Mouse (Mus musculus) CH12F3 (cell line): ENCODE measurements at regions not wholly inside any gene's neighbourhood (a gene's known extent, or its start where the extent isn't known, plus 50 kb on each side); places are given as distances from the start of the nearest gene placed in this dataset.

Source experiments
- in situ Hi-C: fragments of 300-500 bp; cut with MboI; formaldehyde crosslinking; loops from 2 replicates; pipeline ENCODE4 v1.14.3; 2020; ENCODE audit warnings: low sequenced_read_pairs

DNA sequence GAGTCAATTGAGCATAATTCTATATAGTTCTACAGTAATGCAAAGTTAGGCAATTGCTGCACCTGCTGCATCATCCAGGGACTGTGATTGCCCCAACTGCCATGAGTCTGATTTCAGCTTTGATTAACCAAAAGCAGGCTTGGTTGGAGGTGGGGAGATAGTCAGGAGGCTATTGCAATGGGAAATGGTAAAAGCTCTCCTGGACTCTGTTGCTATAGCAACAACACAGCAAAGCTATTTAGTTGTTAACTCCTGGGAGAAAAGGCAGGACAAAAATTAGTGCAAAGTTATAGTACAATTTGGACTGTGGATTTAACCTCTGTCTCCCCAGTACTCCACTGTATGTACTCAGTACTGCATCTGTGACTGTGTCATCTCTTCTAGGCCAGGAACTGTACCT is 51.7 kb upstream of the Rasgrf1 start:
- in situ Hi-C loops, result no loop called here

DNA sequence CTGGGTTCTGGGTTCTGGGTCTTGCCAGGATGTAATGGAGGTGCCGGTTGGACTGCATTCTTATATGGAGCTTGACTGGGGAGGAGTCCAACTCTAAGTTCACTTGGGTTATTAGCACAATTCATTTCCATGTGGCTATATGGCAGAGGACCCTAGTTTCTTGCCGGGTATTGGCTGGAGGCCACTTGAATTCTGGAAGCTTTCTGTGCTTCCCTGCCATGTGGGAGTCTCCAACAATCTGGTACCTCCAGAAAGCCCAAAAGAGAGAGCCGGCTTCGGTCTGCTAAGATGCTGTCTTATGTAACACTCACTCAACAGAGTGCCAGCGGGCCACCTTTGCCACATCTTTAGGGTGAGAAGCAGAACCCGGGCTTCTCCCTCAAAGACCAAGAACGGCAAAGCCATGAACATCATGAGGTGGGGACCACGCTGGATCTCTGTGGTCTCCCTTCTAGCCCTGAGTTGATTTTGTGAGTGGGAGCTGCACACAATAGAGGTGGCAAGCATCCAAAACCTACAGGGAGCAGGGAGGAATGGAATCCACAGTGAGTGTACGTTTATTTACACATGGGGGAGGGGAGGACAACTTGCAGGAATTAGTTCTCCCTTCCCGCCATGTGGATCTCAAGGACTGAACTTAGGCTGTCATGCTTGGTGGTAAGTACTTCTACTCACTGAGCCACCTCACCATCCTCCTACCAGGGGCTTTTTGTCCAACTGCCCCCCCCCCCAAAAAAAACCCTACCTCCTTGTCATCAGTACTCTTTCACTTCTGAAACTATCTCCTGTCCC is 59.0 kb upstream of the Rasgrf1 start:
- in situ Hi-C loops, result no loop called here

DNA sequence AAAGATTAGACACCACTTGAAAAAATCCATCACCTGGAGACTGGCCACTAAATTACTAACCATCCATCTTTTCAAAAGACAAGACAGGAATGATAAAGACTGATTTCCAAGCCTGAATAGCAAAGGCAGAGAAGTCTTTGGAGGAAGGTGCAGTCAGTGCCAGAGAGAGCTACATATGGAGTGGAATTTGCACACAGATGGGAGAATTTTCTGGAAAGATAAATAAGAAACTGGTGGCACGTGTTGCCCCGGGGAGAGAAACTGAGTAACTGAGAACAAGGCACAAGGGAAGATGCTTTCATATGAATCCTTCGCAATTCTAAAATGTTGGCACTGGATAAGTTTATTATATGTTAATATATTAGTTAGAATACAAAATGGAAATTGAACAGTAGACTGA is 59.8 kb upstream of the Rasgrf1 start:
- in situ Hi-C loops, result no loop called here

DNA sequence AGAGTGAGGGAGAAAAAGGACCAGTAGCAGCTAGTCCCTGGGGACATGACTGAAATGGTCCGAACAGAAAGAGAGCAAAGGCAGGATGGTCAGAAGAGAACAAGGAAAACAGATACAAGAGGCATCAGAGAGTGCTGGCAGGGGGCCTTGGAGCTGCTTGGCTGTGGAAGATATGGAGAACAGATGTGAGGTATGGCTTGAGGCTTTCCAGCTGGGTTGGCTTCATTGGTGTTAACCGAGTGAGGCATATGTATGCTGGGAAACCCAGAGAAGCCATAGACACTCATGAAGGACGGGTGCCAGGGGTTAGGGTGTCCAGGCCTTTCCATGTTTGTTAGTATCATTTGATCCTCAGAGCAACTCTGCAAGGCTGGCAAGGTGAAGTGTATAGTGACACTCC is 61.1 kb upstream of the Rasgrf1 start:
- in situ Hi-C loops, result no loop called here

DNA sequence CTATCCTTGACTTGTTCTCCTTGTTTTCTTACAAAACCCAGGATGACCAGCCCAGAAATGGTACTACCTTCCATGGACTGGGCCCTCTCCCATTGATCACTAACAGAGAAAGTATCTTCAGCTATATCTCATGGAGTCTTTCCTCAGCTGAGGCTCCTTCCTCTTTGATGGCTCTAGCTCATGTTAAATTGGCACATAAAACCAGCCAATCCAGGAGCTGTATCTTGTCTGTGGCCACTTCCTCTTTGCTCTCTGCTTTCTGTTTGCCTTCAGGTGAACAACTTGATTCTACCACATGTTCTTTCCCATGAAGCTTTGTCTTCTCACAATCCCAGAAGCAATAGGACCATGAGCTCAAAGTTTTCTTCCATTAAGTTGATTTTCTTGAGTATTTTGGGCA is 62.7 kb upstream of the Rasgrf1 start:
- in situ Hi-C loops, result no loop called here

DNA sequence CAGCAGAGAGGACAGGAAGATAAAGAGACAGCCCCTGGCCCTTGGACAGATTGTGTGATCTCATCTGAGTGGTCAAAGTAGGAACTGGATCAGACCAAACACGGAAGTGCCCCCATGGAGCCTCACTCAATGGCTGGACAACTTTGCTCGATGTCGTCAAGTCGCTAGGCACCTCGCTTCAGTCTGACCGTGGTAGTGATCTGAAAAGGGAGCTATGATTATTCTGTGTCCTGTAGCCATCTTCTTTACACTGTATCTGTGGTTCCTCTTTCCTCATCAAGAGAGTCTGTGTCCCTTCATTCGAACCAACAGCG is 67.0 kb upstream of the Rasgrf1 start:
- in situ Hi-C loops, result no loop called here

DNA sequence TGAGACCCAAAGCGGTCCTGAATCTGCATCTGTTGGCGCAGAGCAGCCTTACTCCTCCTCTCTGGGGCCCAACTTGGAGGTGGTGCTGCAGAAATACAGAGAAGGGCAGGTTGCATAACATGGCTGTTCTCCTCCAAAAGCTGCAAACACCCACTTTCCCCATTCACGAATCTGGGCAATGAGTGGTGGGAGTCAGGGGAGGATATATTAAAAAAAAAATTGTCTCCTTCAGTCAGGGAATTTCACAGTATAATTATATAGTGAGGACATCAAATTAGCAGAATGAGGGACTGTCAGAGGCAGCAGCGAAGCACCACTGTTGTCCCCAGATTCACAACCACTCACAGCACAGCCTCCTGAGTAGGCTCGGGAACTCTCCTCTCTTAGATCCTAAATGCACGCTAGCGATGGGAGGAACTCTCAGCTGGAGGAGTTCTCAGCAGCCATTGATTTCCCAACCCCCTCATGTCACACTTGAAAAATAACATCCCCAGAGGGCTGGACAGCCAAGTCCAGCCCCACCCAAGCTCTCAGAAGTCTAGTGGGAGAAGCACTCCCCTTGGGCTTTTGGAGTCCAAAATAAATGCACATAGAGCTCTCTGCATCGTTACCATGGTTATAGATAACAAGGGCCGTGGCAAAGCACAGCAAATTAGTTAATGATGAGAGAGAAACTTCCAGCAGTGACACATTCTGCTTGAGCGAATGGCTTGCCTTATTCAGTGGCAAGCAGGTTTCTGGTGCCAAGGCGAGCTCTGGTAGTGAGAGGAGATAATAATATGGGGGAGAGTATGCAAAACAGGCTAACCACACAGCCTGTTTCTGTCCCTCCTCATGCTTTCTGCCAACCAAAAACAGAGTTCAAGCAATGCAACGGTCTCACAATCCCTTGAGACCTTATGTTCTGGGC is 67.6 kb upstream of the Rasgrf1 start:
- in situ Hi-C loops, result no loop called here

DNA sequence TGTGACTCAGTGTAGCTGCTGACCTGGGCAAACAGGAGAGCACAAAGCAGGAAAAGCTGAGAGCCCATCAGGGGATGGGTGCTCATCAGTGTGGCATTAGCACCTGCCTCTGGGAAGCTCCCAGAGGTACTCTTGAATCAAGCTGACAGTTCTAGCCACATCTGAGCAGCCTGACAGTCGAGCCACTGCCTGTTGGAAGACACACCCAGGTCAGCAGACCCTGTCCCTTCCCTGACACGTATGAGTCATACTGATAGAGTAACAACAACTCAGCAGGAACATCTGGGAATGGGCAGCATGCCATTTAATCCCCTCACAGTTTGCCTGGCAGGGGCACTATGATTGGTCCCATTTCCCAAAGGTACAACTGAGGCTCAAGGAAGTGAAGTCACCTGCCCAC is 68.3 kb upstream of the Rasgrf1 start:
- in situ Hi-C loops, result no loop called here

DNA sequence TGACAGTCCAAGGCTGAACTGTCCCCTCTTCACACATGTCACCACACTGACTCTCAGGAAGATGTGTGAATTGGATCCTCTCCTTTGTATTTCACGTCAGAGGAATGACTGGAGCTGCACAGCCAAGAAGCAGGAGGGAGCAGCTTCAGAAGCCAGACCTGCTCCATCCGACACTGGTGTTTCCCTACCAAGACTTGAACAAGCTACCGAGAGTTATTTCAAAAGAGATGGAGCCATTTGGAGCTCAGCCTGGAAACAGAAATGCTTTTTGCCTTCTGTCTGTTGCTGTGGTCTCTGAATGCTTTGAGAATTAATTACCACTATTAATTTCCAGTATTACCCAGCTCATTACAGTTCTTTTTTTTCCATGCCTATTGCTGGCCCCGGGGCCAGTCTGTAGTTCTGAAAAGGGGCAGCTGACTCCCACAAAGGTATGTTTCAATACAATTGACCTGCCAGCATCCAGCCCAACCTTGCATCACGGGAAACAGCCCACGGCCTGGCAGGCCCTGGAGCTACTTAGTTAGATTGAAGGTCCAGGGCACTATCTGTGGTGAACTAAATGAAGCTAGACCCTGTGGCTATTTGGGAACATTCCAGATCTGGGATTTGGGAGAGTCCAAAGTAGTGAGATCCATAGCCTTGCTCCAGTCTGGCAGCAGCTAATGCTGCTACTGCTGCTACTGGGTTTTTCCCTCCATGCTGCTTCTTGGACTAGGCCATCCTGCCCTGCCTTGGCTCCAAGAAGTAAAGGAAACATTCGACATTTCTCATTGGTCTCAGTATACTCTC is 73.1 kb upstream of the Rasgrf1 start:
- in situ Hi-C loops, result loop anchor here (10.0 kb wide), 1 partner anchor 238 kb away; no protein-coding TSS in a partner anchor

DNA sequence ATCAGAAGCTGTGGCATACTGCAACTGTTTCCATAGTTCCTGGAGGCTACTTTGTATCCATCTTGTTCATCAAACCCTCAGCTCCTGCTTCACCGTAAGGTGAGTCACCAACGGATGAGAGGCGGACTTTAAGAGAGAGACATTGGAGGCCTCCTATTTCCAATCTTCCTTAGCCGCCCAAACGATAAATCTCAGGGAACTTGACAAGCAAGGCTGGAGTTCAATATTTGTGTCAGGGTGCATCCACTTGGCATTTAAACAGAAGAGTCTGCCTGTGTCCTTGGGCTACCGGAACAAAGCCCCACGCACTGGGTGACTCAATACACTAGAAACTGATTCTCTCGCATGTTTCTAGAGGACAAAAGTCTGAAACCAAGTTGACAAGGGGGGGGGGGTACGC is 76.1 kb upstream of the Rasgrf1 start:
- in situ Hi-C loops, result loop anchor here (10.0 kb wide), 1 partner anchor 241 kb away; no protein-coding TSS in a partner anchor

DNA sequence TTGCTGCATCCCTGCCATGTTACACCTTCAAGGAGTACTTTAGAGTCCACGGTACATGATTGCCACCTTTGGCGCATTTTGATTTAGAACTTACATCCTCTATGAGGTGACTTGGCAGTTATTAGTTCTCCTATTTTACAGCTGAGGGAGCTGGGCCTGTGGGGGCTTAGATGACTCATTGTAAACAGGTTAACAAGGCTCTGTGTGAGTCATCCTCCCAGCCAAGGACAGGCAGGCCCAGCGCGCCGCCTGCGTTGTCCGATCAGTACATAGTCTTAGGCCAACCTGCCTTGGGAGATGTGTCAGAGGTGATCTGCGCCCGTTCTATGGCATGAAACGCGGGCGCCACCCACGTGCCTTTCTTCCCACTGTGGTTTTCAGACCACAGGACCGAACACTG is 77.9 kb upstream of the Rasgrf1 start:
- in situ Hi-C loops, result loop anchor here (10.0 kb wide), 1 partner anchor 243 kb away; no protein-coding TSS in a partner anchor

DNA sequence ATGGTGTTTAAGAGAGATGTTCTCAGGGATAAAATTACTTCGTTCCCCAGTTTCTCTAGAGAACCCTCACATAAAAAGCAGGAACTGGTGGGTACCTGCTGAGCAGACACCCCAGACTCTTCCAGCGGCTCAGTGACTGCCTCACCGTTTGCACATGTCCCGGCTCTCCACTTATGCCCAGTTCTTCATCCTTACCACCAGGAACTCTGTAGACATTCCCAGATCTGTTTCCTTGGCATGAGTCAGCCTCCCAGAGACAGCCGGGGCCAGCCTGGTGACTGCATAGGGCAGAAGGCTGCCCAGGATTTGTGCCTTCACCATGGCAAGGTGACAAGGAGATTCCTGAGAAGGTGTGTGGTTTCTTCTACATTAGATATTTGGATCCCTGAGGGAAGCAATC is 81.6 kb upstream of the Rasgrf1 start:
- in situ Hi-C loops, result loop anchor here (10.0 kb wide), 1 partner anchor 147 kb away; no protein-coding TSS in a partner anchor

DNA sequence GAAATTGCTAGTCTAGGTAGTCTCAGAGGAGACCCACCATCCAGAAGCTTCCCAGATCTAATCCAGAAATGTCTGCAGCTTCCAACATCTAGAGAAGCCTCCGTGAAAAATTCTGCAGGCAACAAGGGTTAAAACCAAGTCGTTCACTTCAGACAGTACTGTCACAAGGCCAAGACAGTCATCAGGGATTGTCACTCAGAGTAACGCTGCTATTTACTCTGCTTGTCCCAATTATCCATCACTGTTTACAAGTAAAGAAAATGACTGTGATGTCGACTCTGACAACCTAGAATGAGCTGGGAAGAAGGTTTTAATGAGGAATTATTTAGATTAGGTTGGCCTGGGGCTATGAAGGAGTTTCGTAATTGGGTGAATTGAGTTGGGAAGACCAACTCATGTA is 82.1 kb upstream of the Rasgrf1 start:
- in situ Hi-C loops, result loop anchor here (10.0 kb wide), 1 partner anchor 147 kb away; no protein-coding TSS in a partner anchor

DNA sequence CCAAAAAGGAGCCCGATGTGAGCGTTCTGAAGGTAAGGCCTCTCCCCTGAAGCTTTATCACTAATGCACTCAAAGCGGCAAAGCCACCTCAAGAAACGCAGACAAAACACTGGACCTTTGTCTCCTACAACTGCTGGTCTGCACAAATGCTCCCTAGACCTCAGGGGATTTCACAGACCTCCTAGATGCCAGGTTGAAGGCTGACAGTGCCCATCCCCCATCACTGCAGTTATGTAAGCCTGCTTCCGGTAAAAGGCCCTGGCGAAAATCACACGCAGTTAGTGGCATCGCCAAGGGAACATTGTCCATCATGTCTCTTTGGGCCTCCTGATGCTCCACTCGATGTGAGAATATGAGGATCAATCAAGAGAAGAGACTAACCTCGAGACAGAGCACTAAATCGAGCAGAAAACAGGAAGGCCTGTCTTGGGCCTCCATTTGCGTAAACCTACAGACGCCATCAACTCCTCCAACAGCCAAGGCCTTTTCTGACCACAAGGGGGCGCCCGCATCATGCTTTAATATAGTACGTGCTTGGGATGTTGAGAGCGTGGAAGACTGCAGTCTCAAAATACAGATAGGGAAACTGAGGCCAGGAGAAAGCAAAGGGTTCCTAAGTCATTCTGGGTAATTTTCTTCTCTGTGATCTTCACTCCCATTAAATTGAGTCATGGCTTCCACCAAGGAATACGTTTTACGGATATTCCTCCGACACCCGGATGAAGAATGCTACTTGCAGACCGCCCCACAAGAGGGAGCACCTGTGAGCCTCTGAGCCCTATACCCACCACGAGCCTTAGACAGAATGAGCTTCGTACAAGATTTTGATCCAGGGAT is 82.8 kb upstream of the Rasgrf1 start:
- in situ Hi-C loops, result loop anchor here (10.0 kb wide), 1 partner anchor 148 kb away; no protein-coding TSS in a partner anchor

DNA sequence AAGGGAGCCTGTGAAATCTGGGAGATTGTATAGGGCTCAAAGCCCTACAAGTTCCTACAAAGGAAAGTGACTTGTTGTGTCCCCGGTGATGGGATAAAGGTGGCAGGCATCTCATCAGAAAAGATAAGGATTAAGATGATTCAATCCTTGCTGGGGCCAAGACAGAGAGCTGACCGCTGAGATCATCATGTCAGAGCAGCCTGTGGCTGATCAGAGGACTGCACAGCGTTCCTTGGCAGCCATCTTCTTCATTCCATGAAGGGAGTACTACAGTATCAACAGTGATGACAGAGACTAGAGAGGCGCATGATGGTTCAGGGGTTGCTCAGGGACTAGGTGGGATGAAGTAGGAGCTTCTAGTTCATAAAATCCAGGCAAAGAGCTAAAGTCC is 83.6 kb upstream of the Ankrd34c start:
- in situ Hi-C loops, result loop anchor here (10.0 kb wide), 1 partner anchor 153 kb away; no protein-coding TSS in a partner anchor

DNA sequence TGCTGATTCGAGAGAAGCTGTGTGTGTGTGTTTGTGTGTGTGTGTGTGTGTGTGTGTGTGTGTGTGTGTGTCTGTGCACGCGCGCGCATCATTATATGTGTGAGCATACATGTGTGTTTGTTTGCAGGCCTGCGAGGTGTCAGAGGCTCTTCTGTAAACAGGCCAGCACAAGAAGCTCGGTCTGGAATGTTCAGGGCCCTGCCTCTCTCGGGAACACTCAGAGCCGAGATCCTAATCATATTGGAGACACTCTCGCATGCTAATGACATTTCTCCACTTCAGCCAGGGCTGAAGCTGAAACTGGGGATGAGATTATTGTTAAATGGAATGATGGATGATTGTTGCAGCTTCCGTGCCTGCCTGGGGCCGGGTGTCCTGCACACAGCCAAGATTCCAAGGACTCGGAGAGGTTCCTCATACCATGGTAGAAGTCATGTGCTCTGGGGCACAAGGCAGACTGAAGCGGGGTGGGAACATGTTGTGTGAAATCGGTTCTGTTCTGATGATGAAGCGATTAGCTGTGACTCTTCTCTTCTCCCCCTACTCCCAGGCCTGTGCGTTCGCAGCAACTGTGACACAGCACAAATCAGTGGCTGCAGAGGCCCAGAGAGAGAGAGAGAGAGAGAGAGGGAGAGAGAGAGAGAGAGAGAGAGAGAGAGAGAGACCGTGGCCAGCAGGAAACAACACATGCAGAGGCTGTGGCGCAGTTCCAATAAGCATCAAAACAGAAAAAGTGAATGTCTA is 83.0 kb upstream of the Ankrd34c start:
- in situ Hi-C loops, result loop anchor here (10.0 kb wide), 1 partner anchor 154 kb away; no protein-coding TSS in a partner anchor

DNA sequence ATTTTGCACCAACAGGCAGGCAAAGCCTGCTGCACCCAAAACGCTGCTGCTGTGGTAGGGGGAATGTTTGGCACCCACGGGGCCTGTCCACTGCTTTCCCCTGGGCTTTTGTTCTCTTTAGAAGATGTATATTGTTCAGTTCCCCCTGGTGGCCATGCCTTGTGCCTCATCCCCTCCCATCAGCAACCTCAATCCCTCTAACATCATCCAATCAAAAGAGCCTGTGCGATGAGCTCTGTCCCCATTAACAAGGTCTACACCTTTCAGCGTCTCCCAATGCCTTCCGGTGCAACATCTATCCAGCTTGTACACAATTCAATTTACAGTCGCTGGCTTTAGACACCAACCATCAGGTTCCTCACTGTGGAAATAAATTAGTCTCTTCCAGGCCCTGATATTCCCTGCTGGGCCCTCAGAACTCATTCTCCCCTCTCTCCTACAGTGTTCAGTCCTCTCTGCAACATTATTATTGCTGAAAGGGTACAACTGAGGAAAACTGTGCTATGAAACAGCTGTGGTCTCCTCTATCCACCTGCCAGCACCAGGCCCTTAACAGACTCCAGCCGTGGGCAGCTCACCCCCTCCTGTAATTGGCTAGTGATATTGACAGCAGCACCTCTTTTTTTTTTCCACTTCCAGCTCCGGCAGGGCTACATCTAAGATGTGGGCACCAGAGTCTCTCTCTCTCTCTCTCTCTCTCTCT is 75.5 kb upstream of the Ankrd34c start:
- in situ Hi-C loops, result no loop called here

DNA sequence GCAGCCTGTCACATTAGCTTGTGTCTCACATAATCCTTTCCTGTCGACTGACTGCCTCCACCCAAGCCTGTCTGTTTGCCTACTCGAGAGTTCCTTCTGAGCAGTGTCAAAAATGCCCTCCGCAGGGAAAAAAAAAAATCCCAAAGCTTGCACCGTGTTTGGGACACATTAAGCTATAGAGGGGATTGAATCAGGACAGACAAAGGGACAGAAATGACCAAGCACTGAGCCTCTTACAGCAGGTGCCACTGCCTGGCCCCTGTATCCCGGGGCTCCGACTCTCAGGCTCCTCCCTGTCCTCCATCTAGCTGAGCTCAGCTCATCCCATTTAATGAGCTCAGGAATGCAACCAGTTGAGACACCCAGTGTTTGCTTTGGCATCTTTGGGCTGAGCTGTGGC is 69.1 kb upstream of the Ankrd34c start:
- in situ Hi-C loops, result no loop called here

DNA sequence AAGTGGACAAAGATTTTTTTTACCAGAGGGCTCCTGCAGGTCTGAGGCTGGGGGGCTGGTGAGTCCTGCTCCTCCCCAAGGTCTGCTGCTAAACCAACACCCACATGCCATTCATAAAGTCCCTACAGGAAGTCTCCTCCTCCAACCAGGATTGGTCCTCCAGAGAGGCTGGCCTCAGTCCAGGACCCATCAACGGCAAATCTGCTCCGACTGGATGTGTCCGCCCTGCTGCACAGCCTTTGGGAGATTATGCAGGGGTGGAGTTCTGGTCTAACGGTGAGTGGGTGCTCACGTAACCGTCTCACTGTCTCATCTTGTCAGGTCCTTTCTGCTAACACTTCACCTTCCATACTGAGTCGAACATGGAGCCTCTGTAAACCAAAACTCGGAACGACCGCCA is 64.4 kb upstream of the Ankrd34c start:
- in situ Hi-C loops, result no loop called here
